Mouse (Mus musculus) liver, embryonic 16.5 days (tissue): Measurements from ENCODE around the gene Cdh6. TPM values are rescaled to one million over a fixed set of nuclear protein-coding genes. Genes with fewer than 3 reads are reported as not detected.

Experiments used
- ATAC-seq: fragments of 200-750 bp; cut with Nextera tagmentation; 2 replicates; pipeline ENCODE4 v1.8.0; 2017; ENCODE audit warnings: low read depth, mild to moderate bottlenecking, moderate number of reproducible peaks, moderate library complexity
- H3K27ac ChIP-seq: fragments of 300-500 bp; sonication (generic); 2 replicates; pipeline ENCODE4 v1.5.1; 2014; ENCODE audit warnings: mild to moderate bottlenecking, low read length
- H3K27me3 ChIP-seq: fragments of 300-500 bp; sonication (generic); 2 replicates; pipeline ENCODE4 v1.6.1; 2014; ENCODE audit warnings: low read depth, low read length, mixed read lengths; ENCODE audit not compliant: control insufficient read depth, insufficient read depth
- H3K36me3 ChIP-seq: fragments of 300-500 bp; sonication (generic); 2 replicates; pipeline ENCODE4 v1.6.1; 2014; ENCODE audit warnings: mild to moderate bottlenecking; ENCODE audit not compliant: control insufficient read depth, insufficient read depth
- H3K4me1 ChIP-seq: fragments of 300-500 bp; sonication (generic); 2 replicates; pipeline ENCODE4 v1.6.1; 2014; ENCODE audit warnings: low read depth, low read length, mixed read lengths; ENCODE audit not compliant: control insufficient read depth
- H3K4me2 ChIP-seq: fragments of 300-500 bp; sonication (generic); 2 replicates; pipeline ENCODE4 v1.6.1; 2014; ENCODE audit warnings: low read depth, low read length, mixed read lengths
- H3K4me3 ChIP-seq: fragments of 300-500 bp; sonication (generic); 2 replicates; pipeline ENCODE4 v1.5.1; 2014; ENCODE audit warnings: low read depth, mild to moderate bottlenecking, low read length
- H3K9ac ChIP-seq: fragments of 300-500 bp; sonication (generic); 2 replicates; pipeline ENCODE4 v1.6.1; 2014; ENCODE audit warnings: low read depth, low read length
- H3K9me3 ChIP-seq: fragments of 300-500 bp; sonication (generic); replicated peaks from 2 replicates; pipeline ENCODE4 v1.6.1; 2016; ENCODE audit warnings: low read length; ENCODE audit not compliant: control insufficient read depth
- WGBS: fragments of 180-500 bp; shearing (Covaris S2); extraction: QIAGEN DNeasy Blood & Tissue Kit; methylation state at CpG from one replicate; pipeline ENCODE4 v1.1.7; 2014; ENCODE audit not compliant: insufficient replicate concordance; 5-methylcytosine and 5-hydroxymethylcytosine counted together
- polyA plus RNA-seq: library from polyadenylated mRNA; unstranded; fragments of >200 nt; fragmentation: Nextera tagmentation; extraction: Ambion mirVana; gene quantifications from 2 replicates; pipeline ENCODE4 v1.2.1, GENCODE M21; 2015

Gene Cdh6
- 0.09 and 0.19 TPM in 2 replicates for polyA plus RNA-seq

DNA sequence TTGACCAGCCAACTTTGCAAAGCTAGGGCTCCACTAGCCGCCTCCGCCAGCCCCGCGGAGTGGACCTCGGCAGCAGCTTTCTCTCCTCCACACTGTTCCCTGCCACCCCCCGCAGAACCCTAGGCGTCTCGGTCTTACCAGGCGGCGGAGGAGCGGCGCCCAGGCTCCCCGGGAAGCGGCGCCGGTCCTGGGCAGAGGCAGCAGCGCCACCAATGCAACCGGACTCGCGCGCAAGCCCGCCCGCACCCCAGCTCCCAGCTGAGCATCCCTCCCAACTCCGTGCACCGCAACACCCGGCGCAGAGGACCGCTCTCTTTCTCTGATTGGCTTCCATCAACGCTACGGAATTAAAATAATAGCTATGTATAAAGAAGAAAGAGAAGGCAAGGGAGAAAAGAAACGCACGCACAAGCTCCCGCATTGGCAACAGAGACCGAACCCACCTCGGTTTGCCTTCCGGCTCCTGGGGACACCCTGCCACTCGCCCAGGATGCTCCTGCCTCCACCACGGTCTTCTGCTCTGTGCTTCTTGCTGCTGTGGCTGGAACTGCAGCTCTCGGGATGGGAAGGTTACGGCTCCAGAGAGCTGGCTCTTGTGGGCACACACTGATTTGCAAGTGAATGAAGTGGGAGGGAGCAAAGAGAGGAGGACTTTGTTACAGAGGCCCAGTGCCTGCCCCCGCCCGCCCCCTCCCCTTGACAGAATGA is at the start of gene Cdh6:
Gene Cdh6, minus strand, starts transcription at position 605 of the 708 bp plus-strand sequence.
- H3K9ac ChIP-seq, result no peak within 1 kb of the TSS
- H3K4me3 ChIP-seq, result peak within 1 kb of the TSS; percentile 37
- no peaks in the 10 kb centered on the region for H3K9me3 ChIP-seq
- ATAC-seq, result no peak
- no peaks in the 10 kb centered on the region for H3K36me3 ChIP-seq
- H3K27ac ChIP-seq, result no peak within 1 kb of the TSS
- H3K27me3 ChIP-seq, result peaks cover 37% of the 10 kb centered on the region
- under 1% methylated on average over 42 of the region's 42 CpGs for WGBS
- H3K4me1 ChIP-seq, result no peaks in the 10 kb centered on the region
- H3K4me2 ChIP-seq, result peak within 1 kb of the TSS; percentile 40

GRCm38 (mm10) chr15:13219727-13220454 is 46.4 kb upstream of the Cdh6 start:
- 61% methylated on average over 9 of the region's 9 CpGs for WGBS
- H3K4me3 ChIP-seq, result no peak overlapping the region
- no peaks in the 10 kb centered on the region for H3K9me3 ChIP-seq
- H3K9ac ChIP-seq, result no peak overlapping the region
- H3K27ac ChIP-seq, result no peak overlapping the region
- no peak overlapping the region for H3K4me2 ChIP-seq
- ATAC-seq, result no peak
- H3K27me3 ChIP-seq, result no peaks in the 10 kb centered on the region
- H3K4me1 ChIP-seq, result no peaks in the 10 kb centered on the region
- no peaks in the 10 kb centered on the region for H3K36me3 ChIP-seq

- no peaks in the 10 kb centered on the region for H3K27me3 ChIP-seq
- H3K4me3 ChIP-seq, result no peak overlapping the region
- H3K36me3 ChIP-seq, result no peaks in the 10 kb centered on the region
- no peak for ATAC-seq
- H3K9ac ChIP-seq, result no peak overlapping the region
- no peaks in the 10 kb centered on the region for H3K9me3 ChIP-seq
- 68% methylated on average over 3 of the region's 3 CpGs for WGBS
- H3K27ac ChIP-seq, result no peak overlapping the region
- H3K4me2 ChIP-seq, result no peak overlapping the region
- H3K4me1 ChIP-seq, result no peaks in the 10 kb centered on the region
Observed at GRCm38 (mm10) chr15:13217800-13218199, 44.3 kb upstream of the Cdh6 start.

DNA sequence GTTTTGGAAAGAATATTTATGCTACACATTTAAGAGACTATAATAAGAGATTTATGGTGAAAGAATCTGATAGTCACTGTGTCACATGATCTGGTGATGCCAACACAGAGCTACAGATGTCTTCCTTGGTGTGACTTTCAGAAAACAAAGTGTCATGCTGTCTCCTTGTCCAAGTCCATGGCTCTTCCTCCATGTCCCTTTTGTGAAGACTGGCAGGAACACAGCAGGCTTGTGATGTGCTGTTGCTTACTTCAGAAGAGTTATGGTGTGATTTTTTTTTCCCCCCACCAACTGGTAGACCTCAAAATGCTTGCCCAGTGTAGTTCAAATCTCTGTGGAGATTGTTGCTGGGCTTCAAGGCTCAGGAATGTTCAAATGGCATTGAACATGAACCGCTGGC is 43.7 kb upstream of the Cdh6 start:
- H3K4me1 ChIP-seq, result no peaks in the 10 kb centered on the region
- no peak overlapping the region for H3K4me3 ChIP-seq
- ATAC-seq, result no peak
- no peaks in the 10 kb centered on the region for H3K27me3 ChIP-seq
- H3K27ac ChIP-seq, result no peak overlapping the region
- WGBS, result 75% methylated on average over 1 of the region's 1 CpGs
- no peaks in the 10 kb centered on the region for H3K9me3 ChIP-seq
- H3K4me2 ChIP-seq, result no peak overlapping the region
- no peak overlapping the region for H3K9ac ChIP-seq
- no peaks in the 10 kb centered on the region for H3K36me3 ChIP-seq

DNA sequence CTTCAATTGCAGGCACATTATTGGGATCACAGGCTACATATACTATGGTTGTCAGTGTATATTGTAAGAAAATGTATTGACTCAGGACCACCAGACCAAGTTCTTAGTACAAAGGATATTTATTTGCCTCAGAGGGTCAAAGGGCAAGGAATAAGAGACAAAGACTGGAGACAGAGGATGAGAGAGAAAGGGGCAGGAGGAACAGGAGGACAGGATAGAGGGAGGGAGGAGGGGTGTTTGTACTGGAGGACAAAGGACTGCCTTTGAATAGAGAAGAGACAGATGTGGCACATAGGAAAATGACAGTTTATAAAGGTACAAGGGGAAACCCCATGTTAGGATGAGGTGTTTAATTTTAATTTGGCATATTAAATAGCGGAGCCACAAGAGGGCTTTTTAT is 39.5 kb upstream of the Cdh6 start:
- no peak overlapping the region for H3K9ac ChIP-seq
- no peak overlapping the region for H3K4me3 ChIP-seq
- H3K27me3 ChIP-seq, result no peaks in the 10 kb centered on the region
- H3K27ac ChIP-seq, result no peak overlapping the region
- no peaks in the 10 kb centered on the region for H3K4me1 ChIP-seq
- WGBS, result 83% methylated on average over 1 of the region's 1 CpGs
- no peak for ATAC-seq
- H3K4me2 ChIP-seq, result no peak overlapping the region
- no peaks in the 10 kb centered on the region for H3K36me3 ChIP-seq
- no peaks in the 10 kb centered on the region for H3K9me3 ChIP-seq

- Histone ChIP-seq H3K4me2 (no peak overlapping the region), H3K9ac (no peak overlapping the region), H3K9me3 (no peaks in the 10 kb centered on the region), H3K4me3 (no peak overlapping the region), H3K27me3 (no peaks in the 10 kb centered on the region), H3K4me1 (no peaks in the 10 kb centered on the region), H3K36me3 (no peaks in the 10 kb centered on the region), H3K27ac (no peak overlapping the region)
- WGBS, result 29% methylated on average over 4 of the region's 4 CpGs
- ATAC-seq, result no peak
Observed at GRCm38 (mm10) chr15:13212027-13212685, 38.7 kb upstream of the Cdh6 start.

DNA sequence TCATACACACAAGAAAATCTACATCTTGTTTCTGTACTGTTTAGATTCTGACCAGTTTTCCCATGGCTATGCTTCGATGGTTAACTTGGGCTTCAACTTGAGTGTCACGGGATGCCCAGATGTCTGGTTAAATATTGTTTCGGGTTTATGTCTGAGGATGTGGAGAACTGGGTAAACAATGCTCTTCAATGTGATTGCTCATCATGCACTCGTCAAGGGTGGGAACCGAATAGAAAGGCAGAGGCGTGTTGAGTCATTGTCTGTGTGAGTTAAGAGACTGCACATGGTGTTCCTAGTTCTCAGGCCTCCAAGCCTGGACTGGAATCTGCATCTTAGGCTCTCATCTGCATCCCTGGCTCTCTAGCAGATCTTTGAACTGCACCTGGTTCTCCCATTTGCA is 36.7 kb upstream of the Cdh6 start:
- no peak overlapping the region for H3K4me2 ChIP-seq
- no peak overlapping the region for H3K9ac ChIP-seq
- no peaks in the 10 kb centered on the region for H3K27me3 ChIP-seq
- H3K36me3 ChIP-seq, result no peaks in the 10 kb centered on the region
- no peak overlapping the region for H3K4me3 ChIP-seq
- H3K27ac ChIP-seq, result no peak overlapping the region
- WGBS, result 57% methylated on average over 6 of the region's 6 CpGs
- no peaks in the 10 kb centered on the region for H3K9me3 ChIP-seq
- no peaks in the 10 kb centered on the region for H3K4me1 ChIP-seq
- no peak for ATAC-seq

- Histone ChIP-seq H3K4me3 (no peak overlapping the region), H3K36me3 (no peaks in the 10 kb centered on the region), H3K4me1 (no peaks in the 10 kb centered on the region), H3K4me2 (no peak overlapping the region), H3K9me3 (no peaks in the 10 kb centered on the region), H3K27me3 (no peaks in the 10 kb centered on the region), H3K27ac (no peak overlapping the region), H3K9ac (no peak overlapping the region)
- WGBS, result 65% methylated on average over 7 of the region's 7 CpGs
- ATAC-seq, result no peak
Observed at GRCm38 (mm10) chr15:13208716-13209115, 35.2 kb upstream of the Cdh6 start.

- H3K36me3 ChIP-seq, result no peaks in the 10 kb centered on the region
- H3K4me2 ChIP-seq, result no peak overlapping the region
- H3K4me1 ChIP-seq, result no peaks in the 10 kb centered on the region
- no peaks in the 10 kb centered on the region for H3K27me3 ChIP-seq
- no peak overlapping the region for H3K27ac ChIP-seq
- H3K4me3 ChIP-seq, result no peak overlapping the region
- H3K9me3 ChIP-seq, result no peaks in the 10 kb centered on the region
- WGBS, result 42% methylated on average over 1 of the region's 1 CpGs
- H3K9ac ChIP-seq, result no peak overlapping the region
- no peak for ATAC-seq
Observed at GRCm38 (mm10) chr15:13196237-13196636, 22.8 kb upstream of the Cdh6 start.
